Mouse (Mus musculus) spleen, postnatal 10 days (tissue): ENCODE measurements around the gene Slc35b4.

ENCODE experiments used
- DNase-seq, 2 experiments: peaks; one replicate each; pipeline ENCODE4 v3.0.0; 2021 to 2022; ENCODE audit warnings: low spot score in 2 of 2

Slc35b4 gene

GRCm38 (mm10) chr6:34170844-34171494 is 5.9 kb downstream of the Slc35b4 start:
- DNase-seq, result no peak

GRCm38 (mm10) chr6:34168834-34169233 is 8.1 kb downstream of the Slc35b4 start:
- DNase-seq, result no peak

GRCm38 (mm10) chr6:34163014-34163413 is 13.9 kb downstream of the Slc35b4 start:
- no peak for DNase-seq

- no peak for DNase-seq
These were observed 14.3 kb downstream of the Slc35b4 start for GRCm38 (mm10) chr6:34162607-34163006.

DNA sequence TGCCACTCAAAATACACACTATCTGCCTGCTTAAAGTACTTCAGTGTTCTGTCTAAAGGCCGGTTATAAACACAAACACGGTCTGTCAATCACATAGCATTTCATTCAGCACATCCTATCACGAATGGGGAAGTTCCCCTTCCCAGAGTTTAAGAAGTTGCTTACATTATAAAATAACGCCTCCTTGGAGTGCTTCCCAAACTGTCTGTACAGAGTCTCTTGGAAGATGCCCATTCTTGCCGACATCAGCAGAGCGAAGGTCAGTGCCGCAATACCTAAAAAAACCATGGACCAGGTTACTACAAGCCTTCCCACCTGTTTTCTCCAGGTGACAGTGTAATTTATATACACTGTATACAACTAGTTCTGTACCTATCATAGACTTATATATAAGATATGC is 15.4 kb downstream of the Slc35b4 start:
- no peak for DNase-seq

DNA sequence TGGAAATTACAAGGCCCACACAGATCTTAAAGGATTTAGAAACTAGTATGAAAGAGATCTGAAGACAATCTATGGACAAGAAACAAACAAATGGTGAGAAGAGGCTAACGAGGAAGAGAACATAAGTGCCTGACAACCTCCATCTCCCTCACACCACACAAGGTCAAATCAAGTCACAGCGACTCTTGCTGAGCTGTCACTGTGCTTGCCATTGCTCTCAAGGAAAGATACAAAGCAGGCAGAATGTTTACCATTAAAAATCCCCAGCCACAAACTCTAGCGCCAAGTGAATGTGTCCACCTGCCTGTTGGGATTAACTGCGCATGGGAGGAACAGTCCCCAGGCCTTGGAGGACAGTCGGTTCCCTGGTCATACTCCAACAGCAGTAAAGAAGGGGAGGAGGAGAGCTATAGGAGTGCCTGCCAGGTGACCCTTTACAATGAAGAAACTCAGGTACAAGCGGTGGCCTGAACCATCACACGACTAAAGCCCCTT is 16.0 kb downstream of the Slc35b4 start:
- DNase-seq, result no peak

- peak in 1 of 2 experiments; percentile 37 for DNase-seq
These were observed 16.7 kb downstream of the Slc35b4 start for GRCm38 (mm10) chr6:34159998-34160815.

- DNase-seq, result peak; percentile 51 to 73
These were observed 19.8 kb downstream of the Slc35b4 start for GRCm38 (mm10) chr6:34156841-34157748.

DNA sequence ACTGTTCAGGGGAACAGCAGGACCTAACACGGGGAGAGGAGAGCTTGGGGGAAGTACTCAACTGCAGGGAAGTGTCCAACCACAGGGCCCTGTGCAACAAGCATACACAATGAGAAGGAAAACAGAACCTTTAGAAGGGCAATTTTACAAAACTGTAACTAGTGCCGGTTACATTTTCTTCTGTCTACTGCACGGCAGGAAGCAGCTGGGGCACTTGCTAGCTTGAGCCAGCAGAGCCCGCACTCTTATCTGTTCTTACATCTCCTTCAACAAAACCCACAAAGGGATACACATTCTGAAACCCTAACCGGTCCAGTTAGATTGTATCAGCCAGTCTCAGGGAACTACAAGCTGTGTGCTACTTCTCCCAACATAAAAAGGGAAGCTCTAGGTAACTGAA is 20.9 kb downstream of the Slc35b4 start:
- DNase-seq, result peak; percentile 38 to 46

DNA sequence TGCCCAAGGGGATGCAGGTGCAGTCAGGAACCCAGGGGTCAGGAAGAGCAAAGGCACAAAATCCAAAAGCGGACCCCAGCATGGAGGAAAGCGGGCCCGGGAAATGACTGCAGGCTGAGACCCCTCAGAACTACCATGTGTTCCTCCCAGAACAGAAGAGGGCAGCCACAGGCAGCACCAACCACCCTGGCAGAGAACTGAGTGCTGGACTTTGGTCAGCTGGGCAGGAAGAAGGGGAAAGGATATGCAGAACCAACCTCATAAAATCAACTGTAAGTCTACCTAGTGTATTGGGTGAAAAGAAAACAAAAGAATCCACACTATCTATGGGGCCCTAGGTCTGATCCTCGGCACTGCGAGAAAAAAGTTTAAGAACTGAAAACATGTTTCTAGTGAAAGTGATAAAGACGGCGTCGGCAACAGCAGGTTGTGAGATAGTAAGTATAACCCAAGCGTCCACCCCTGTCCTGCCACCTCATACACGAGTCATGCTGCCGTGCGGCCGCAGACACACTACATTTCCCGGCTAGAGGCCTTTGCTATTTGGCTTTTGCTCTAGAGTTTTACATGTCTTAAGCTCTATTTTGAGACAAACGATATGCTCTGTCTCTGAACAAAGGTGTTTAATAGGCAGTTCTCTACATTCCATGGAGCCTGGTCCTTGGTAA is 21.6 kb downstream of the Slc35b4 start:
- peak in 1 of 2 experiments; percentile 40 for DNase-seq

DNA sequence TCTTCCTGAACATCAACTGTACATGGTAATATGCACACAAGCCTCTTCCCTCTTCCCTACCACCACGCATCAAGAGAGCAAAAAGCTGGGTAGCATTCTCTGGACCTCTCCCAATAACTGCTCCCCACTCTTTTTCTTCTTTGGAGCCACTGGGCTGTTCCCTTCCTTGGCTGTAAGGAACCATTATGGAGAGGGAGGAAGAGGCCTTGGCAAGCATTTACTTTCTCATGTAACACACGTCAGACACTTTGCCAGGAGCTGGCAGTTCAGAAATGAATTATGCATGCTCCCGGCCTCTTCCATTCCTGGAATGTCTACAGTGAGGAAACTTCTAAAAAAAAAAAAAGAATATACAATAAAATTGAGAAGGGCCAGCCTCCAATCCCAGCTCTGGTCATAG is 22.7 kb downstream of the Slc35b4 start:
- DNase-seq, result no peak

DNA sequence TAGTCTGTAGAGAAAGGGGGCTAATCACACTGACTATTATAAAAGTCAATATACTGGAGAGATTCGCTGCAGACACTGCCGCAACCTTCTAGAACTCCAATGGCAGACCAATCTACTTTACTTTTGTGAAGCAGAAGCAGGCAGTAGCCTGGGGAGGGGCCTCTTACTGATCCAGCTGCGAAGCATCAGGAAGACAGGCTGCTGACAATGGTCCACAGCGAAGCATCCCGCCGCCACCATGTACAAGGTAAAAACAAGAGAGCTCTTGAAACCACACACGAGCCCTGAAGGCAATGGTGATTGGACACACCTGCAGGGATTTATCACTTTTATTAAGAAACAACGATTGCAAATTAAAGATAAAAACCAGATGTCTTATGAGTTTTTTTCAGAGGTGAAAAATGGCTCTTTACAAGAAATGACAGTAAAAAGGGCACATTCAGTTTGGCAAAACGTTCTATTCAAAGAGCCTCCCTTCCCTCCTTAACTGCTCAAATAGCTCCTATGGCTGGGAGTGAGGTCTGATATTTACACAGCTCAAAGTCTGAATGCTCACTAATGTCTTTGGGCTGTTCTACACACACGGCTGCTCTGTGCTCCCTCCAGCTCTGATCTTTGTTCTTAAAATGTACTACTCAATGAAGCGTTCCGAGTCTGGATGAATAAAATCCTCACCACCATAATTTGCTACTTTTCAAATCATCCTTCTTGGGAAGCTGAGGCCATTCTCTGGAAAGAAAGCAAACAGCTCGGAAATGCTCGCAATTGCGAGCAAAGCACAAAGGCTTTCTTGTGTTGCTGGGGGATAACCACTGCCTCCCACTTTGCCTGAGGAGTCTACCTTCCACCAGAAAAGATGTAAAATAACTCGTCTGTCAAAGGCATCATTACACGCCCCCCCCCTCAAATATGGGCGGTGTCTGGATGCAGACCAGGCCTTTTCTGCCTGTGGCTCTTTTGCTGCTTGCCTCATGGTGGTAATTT is 23.6 kb downstream of the Slc35b4 start:
- DNase-seq, result no peak

- DNase-seq, result no peak
These were observed 27.1 kb downstream of the Slc35b4 start for GRCm38 (mm10) chr6:34149821-34150220.

- no peak for DNase-seq
These were observed 27.8 kb downstream of the Slc35b4 start for GRCm38 (mm10) chr6:34149066-34149465.

GRCm38 (mm10) chr6:34148639-34149038 is 28.3 kb downstream of the Slc35b4 start:
- no peak for DNase-seq

- DNase-seq, result no peak
These were observed 28.9 kb downstream of the Slc35b4 start for GRCm38 (mm10) chr6:34148021-34148420.

DNA sequence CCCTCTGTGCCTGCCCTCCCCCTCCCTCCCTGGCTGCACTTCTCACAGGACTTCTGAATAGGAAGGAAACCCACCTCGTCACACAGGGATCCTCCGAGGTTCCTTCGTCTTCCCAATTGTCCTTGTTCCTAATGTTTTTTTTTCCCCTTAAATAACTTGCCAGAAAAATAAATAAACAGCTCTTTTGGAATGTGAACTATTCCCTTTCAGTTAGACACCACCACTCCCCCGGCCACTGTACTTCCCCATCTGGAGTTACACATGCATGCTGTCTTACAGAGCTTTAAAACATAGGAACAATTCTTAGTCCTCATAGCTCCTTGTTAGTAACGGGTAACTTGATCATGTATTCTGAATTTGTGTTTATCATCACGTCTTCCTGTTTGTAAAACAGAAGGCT is 30.9 kb downstream of the Slc35b4 start:
- DNase-seq, result no peak

- no peak for DNase-seq
These were observed 34.0 kb downstream of the Slc35b4 start for GRCm38 (mm10) chr6:34142931-34143330.

GRCm38 (mm10) chr6:34138366-34138765 is 38.5 kb downstream of the Slc35b4 start:
- no peak for DNase-seq

DNA sequence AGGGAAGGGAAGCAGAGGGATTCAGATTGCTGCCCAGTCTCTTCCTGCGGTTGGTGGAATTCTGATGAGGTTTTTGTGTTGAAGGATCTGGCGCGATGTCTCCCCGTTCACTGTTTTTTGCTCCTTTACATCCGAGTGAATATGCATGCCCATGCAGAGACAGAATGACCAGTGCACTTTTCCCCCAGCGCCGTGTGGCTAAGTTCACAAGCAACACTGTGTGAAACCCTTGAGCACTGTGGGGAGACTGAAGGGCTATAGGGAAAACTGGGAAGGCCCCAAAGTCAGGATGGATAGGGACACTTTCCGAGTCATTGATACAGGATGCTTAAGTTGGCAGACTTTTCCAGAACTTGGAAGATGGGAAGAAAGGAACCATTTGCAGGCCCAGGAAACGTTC is 44.5 kb downstream of the Slc35b4 start:
- DNase-seq, result no peak
